Mouse (Mus musculus): ENCODE data around the gene G430095P16Rik. TPM values are rescaled to one million over a fixed set of nuclear protein-coding genes. Genes with fewer than 3 reads are reported as not detected.

The G430095P16Rik gene
- polyA plus RNA-seq, 1 experiment from 2014 or later, result 2.5 TPM

GRCm38 (mm10) chr8:84749519-84749918, 26.7 kb downstream of the G430095P16Rik start:
- WGBS, result 64% methylated on average over 16 of the region's 16 CpGs
- TF ChIP-seq CTCF (IDR thresholded peaks at IDR 0.05; ENCODE audit: low read depth), result no peak

DNA sequence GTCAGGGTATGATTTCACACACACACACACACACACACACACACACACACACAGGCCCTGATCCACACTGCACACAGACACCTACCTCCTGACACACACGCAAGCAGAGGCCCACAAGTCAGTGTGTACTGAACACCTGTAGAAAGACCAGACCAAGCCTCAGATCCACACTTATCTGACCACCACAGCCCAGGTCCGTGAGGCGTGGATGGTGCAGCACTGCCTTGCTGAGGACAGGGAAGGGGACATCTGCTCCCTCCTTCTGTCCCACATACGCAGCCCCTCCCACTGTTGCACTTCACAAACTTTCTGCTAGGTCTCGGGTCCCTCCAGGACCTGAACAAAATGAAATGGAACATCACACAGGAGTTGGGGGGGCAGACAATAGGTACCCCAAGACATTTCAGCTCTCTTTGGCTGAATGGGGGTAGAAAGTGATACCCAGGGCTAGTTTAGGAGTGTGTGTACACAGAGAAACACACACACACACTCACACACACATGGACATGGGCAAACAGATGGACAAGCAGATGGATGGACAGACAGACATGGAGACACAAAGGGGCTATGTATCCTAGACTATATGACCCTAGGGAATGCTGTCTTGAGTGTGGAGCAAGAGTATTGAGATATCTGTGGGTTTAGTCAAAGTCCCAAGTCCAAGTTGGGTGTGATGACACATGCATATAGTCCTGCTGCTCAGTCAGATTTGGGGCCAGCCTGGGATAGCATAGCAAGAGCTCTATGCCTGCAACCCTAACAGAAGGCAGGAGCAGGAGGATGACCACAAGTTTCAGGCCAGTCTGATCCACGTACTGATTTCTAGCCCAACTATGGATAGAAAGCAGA, 30.2 kb downstream of the G430095P16Rik start:
- no peak overlapping the region for H3K27ac ChIP-seq
- no peak for TF ChIP-seq CTCF (IDR thresholded peaks at IDR 0.05; ENCODE audit: low read depth)
- ATAC-seq (replicated peaks; ENCODE audit: low FRiP score, low read depth) (no peak), DNase-seq (ENCODE audit: low spot score) (no peak)
- no peak overlapping the region for H3K4me3 ChIP-seq (replicated peaks; ENCODE audit: low read depth, low read length)
- H3K4me2 ChIP-seq (ENCODE audit: low read length), result no peak overlapping the region
- no peak overlapping the region for H3K9ac ChIP-seq (ENCODE audit: low read depth, low read length)
- peaks cover 9% of the 10 kb centered on the region; the same call in 1 of the 2 replicates for H3K4me1 ChIP-seq (replicated peaks; ENCODE audit: insufficient read depth, low read length)
- 81% methylated on average over 6 of the region's 6 CpGs for WGBS
- no peaks in the 10 kb centered on the region for H3K36me3 ChIP-seq (ENCODE audit: insufficient read depth, low read length)
- H3K9me3 ChIP-seq (replicated peaks; ENCODE audit: low read length), result no peaks in the 10 kb centered on the region
- peaks cover 16% of the 10 kb centered on the region; the same call in 1 of the 2 replicates for H3K27me3 ChIP-seq (ENCODE audit: insufficient read depth, low read length)

More at GRCm38 (mm10) chr8:84749519-84749918, 26.7 kb downstream of the G430095P16Rik start:
- no peak for DNase-seq (ENCODE audit: low spot score)
- H3K4me1 ChIP-seq (replicated peaks; ENCODE audit: insufficient read depth, low read length), result peaks cover 7% of the 10 kb centered on the region; the same call in 1 of the 2 replicates
- H3K9me3 ChIP-seq (replicated peaks; ENCODE audit: low read length), result no peaks in the 10 kb centered on the region
- H3K4me2 ChIP-seq (ENCODE audit: low read length), result no peak overlapping the region
- H3K27me3 ChIP-seq (ENCODE audit: insufficient read depth, low read length), result peaks cover 16% of the 10 kb centered on the region; the same call in 1 of the 2 replicates
- H3K36me3 ChIP-seq (ENCODE audit: insufficient read depth, low read length), result no peaks in the 10 kb centered on the region
- no peak overlapping the region for H3K9ac ChIP-seq (ENCODE audit: low read depth, low read length)
- no peak overlapping the region for H3K27ac ChIP-seq
- no peak overlapping the region for H3K4me3 ChIP-seq (replicated peaks; ENCODE audit: low read depth, low read length)
- ATAC-seq (replicated peaks; ENCODE audit: low FRiP score, low read depth), result no peak

GRCm38 (mm10) chr8:84757501-84757900, 34.7 kb downstream of the G430095P16Rik start:
- WGBS, result 23% methylated on average over 5 of the region's 5 CpGs
- Histone ChIP-seq H3K4me2 (ENCODE audit: low read length) (no peak overlapping the region), H3K27me3 (ENCODE audit: insufficient read depth, low read length) (0 out of 2 replicates have a peak, but pooled peaks cover 7% of the 10 kb centered on the region), H3K4me1 (replicated peaks; ENCODE audit: insufficient read depth, low read length) (peaks cover 5% of the 10 kb centered on the region; the same call in 1 of the 2 replicates), H3K27ac (no peak overlapping the region), H3K4me3 (replicated peaks; ENCODE audit: low read depth, low read length) (no peak overlapping the region), H3K9ac (ENCODE audit: low read depth, low read length) (no peak overlapping the region), H3K36me3 (ENCODE audit: insufficient read depth, low read length) (no peaks in the 10 kb centered on the region), H3K9me3 (replicated peaks; ENCODE audit: low read length) (no peaks in the 10 kb centered on the region)
- TF ChIP-seq CTCF (IDR thresholded peaks at IDR 0.05; ENCODE audit: low read depth), result peak; percentile 2; the same call in 1 of the 2 replicates
- no peak for ATAC-seq (replicated peaks; ENCODE audit: low FRiP score, low read depth)
- no peak for DNase-seq (ENCODE audit: low spot score)

GRCm38 (mm10) chr8:84758308-84758707, 35.5 kb downstream of the G430095P16Rik start:
- Histone ChIP-seq H3K4me3 (replicated peaks; ENCODE audit: low read depth, low read length) (no peak overlapping the region), H3K36me3 (ENCODE audit: insufficient read depth, low read length) (no peaks in the 10 kb centered on the region), H3K4me1 (replicated peaks; ENCODE audit: insufficient read depth, low read length) (peaks cover 5% of the 10 kb centered on the region; the same call in 1 of the 2 replicates), H3K4me2 (ENCODE audit: low read length) (no peak overlapping the region), H3K9ac (ENCODE audit: low read depth, low read length) (no peak overlapping the region), H3K27ac (no peak overlapping the region), H3K27me3 (ENCODE audit: insufficient read depth, low read length) (0 out of 2 replicates have a peak, but pooled peaks cover 7% of the 10 kb centered on the region), H3K9me3 (replicated peaks; ENCODE audit: low read length) (no peaks in the 10 kb centered on the region)
- ATAC-seq (replicated peaks; ENCODE audit: low FRiP score, low read depth), result no peak
- TF ChIP-seq CTCF (IDR thresholded peaks at IDR 0.05; ENCODE audit: low read depth), result no peak
- 92% methylated on average over 3 of the region's 3 CpGs for WGBS
- DNase-seq (ENCODE audit: low spot score), result no peak

DNA sequence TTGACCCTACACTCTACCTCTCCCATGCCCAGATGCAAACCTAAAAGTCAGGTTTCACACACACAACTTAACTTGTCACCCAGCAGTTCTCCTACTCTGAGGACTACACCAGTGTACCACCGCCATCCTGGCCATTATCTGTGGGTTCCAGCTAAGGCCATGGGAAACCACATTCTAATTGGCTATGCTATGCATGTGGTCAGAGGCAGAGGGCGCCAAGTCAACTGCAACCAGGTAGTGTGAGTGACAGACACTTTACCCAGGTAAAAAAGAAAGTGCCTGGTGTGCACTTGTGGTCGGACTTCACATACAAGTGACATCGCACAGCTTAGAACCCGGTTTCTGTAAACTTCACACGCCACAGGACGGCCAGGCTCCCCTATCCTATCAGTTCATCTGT, 36.3 kb downstream of the G430095P16Rik start:
- DNase-seq (ENCODE audit: low spot score) (no peak), ATAC-seq (replicated peaks; ENCODE audit: low FRiP score, low read depth) (no peak)
- WGBS, result 61% methylated on average over 7 of the region's 7 CpGs
- no peaks in the 10 kb centered on the region for H3K9me3 ChIP-seq (replicated peaks; ENCODE audit: low read length)
- no peak overlapping the region for H3K9ac ChIP-seq (ENCODE audit: low read depth, low read length)
- peaks cover 5% of the 10 kb centered on the region; the same call in 1 of the 2 replicates for H3K4me1 ChIP-seq (replicated peaks; ENCODE audit: insufficient read depth, low read length)
- no peaks in the 10 kb centered on the region for H3K36me3 ChIP-seq (ENCODE audit: insufficient read depth, low read length)
- 0 out of 2 replicates have a peak, but pooled peaks cover 3% of the 10 kb centered on the region for H3K27me3 ChIP-seq (ENCODE audit: insufficient read depth, low read length)
- H3K27ac ChIP-seq, result no peak overlapping the region
- H3K4me2 ChIP-seq (ENCODE audit: low read length), result no peak overlapping the region
- H3K4me3 ChIP-seq (replicated peaks; ENCODE audit: low read depth, low read length), result no peak overlapping the region
- peak; percentile 67 for TF ChIP-seq CTCF (IDR thresholded peaks at IDR 0.05; ENCODE audit: low read depth)

DNA sequence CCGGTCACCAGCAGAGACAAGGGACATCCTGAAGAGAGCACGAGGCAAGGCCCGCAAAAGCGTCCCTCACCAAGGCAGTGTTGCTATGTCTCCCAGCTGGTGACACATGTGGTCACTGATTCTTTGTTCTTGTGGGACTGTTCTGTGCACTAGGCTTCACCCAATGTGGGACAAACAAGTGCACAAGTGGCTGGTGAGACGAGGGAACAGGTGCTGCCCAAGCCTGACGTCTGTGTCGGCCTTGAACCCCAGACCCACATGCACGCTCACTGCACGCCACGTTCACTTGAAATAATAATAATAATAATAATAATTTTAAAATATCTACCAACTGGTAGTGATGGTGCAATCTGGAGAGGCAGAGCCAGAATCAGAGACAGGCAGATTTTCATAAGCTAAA, 36.9 kb downstream of the G430095P16Rik start:
- no peak for ATAC-seq (replicated peaks; ENCODE audit: low FRiP score, low read depth)
- 89% methylated on average over 10 of the region's 10 CpGs for WGBS
- H3K27me3 ChIP-seq (ENCODE audit: insufficient read depth, low read length), result 0 out of 2 replicates have a peak, but pooled peaks cover 3% of the 10 kb centered on the region

More for the DNA sequence above, 36.9 kb downstream of the G430095P16Rik start:
- no peak for DNase-seq (ENCODE audit: low spot score)
- peaks cover 5% of the 10 kb centered on the region; the same call in 1 of the 2 replicates for H3K4me1 ChIP-seq (replicated peaks; ENCODE audit: insufficient read depth, low read length)
- H3K4me3 ChIP-seq (replicated peaks; ENCODE audit: low read depth, low read length), result no peak overlapping the region
- no peaks in the 10 kb centered on the region for H3K9me3 ChIP-seq (replicated peaks; ENCODE audit: low read length)
- no peak for TF ChIP-seq CTCF (IDR thresholded peaks at IDR 0.05; ENCODE audit: low read depth)
- no peak overlapping the region for H3K4me2 ChIP-seq (ENCODE audit: low read length)
- no peak overlapping the region for H3K27ac ChIP-seq
- H3K36me3 ChIP-seq (ENCODE audit: insufficient read depth, low read length), result no peaks in the 10 kb centered on the region
- no peak overlapping the region for H3K9ac ChIP-seq (ENCODE audit: low read depth, low read length)
